Mouse (Mus musculus): ENCODE data around the gene Cpne4.

The Cpne4 gene

GRCm38 (mm10) chr9:104678571-104678970 lies 131.5 kb downstream of the Cpne4 start:
- DNase-seq (ENCODE audit: low spot score in 2 of 2): no peak

GRCm38 (mm10) chr9:104687051-104687450 lies 140.0 kb downstream of the Cpne4 start:
- DNase-seq (ENCODE audit: low spot score in 2 of 2): no peak

GRCm38 (mm10) chr9:104693145-104693544 lies 146.1 kb downstream of the Cpne4 start:
- no peak for DNase-seq (ENCODE audit: low spot score in 2 of 2)

- DNase-seq (ENCODE audit: low spot score in 2 of 2): no peak
Measured at GRCm38 (mm10) chr9:104710831-104711230, 163.7 kb downstream of the Cpne4 start.

- no peak for DNase-seq (ENCODE audit: low spot score in 2 of 2)
Measured at GRCm38 (mm10) chr9:104725311-104725710, 178.2 kb downstream of the Cpne4 start.

GRCm38 (mm10) chr9:104742661-104743380 lies 195.7 kb downstream of the Cpne4 start:
- DNase-seq (ENCODE audit: low spot score in 2 of 2): no peak

GRCm38 (mm10) chr9:104755519-104755918 lies 208.4 kb downstream of the Cpne4 start:
- no peak for DNase-seq (ENCODE audit: low spot score in 2 of 2)

- DNase-seq (ENCODE audit: low spot score in 2 of 2): no peak
Measured at GRCm38 (mm10) chr9:104760031-104760430, 212.9 kb downstream of the Cpne4 start.

- DNase-seq (ENCODE audit: low spot score in 2 of 2): no peak
Measured at GRCm38 (mm10) chr9:104776198-104776815, 229.2 kb downstream of the Cpne4 start.

GRCm38 (mm10) chr9:104777135-104777534 lies 230.0 kb downstream of the Cpne4 start:
- DNase-seq (ENCODE audit: low spot score in 2 of 2): no peak

- DNase-seq (ENCODE audit: low spot score in 2 of 2): no peak
Measured at GRCm38 (mm10) chr9:104777780-104778179, 230.7 kb downstream of the Cpne4 start.

GRCm38 (mm10) chr9:104796601-104797000 lies 249.5 kb downstream of the Cpne4 start:
- DNase-seq (ENCODE audit: low spot score in 2 of 2): no peak

GRCm38 (mm10) chr9:104804776-104805175 lies 257.7 kb downstream of the Cpne4 start:
- DNase-seq (ENCODE audit: low spot score in 2 of 2): no peak

GRCm38 (mm10) chr9:104814681-104815080 lies 267.6 kb downstream of the Cpne4 start:
- DNase-seq (ENCODE audit: low spot score in 2 of 2): no peak

- DNase-seq (ENCODE audit: low spot score in 2 of 2): no peak
Measured at GRCm38 (mm10) chr9:104828646-104829045, 281.6 kb downstream of the Cpne4 start.

- DNase-seq (ENCODE audit: low spot score in 2 of 2): no peak
Measured at GRCm38 (mm10) chr9:104832934-104833539, 286.0 kb downstream of the Cpne4 start.

GRCm38 (mm10) chr9:104837931-104838330 lies 290.8 kb downstream of the Cpne4 start:
- DNase-seq (ENCODE audit: low spot score in 2 of 2): no peak

- no peak for DNase-seq (ENCODE audit: low spot score in 2 of 2)
Measured at GRCm38 (mm10) chr9:104841278-104841677, 294.2 kb downstream of the Cpne4 start.

GRCm38 (mm10) chr9:104845226-104845930 lies 298.3 kb downstream of the Cpne4 start:
- no peak for DNase-seq (ENCODE audit: low spot score in 2 of 2)

GRCm38 (mm10) chr9:104853701-104854100 lies 306.6 kb downstream of the Cpne4 start:
- no peak for DNase-seq (ENCODE audit: low spot score in 2 of 2)

- DNase-seq (ENCODE audit: low spot score in 2 of 2): no peak
Measured at GRCm38 (mm10) chr9:104854245-104854921, 307.3 kb downstream of the Cpne4 start.

- no peak for DNase-seq (ENCODE audit: low spot score in 2 of 2)
Measured at GRCm38 (mm10) chr9:104865830-104866229, 318.7 kb downstream of the Cpne4 start.

Data from spleen, postnatal 14 days (tissue).